Mouse (Mus musculus): Measurements from ENCODE around the gene Lgr5.

Gene Lgr5

DNA sequence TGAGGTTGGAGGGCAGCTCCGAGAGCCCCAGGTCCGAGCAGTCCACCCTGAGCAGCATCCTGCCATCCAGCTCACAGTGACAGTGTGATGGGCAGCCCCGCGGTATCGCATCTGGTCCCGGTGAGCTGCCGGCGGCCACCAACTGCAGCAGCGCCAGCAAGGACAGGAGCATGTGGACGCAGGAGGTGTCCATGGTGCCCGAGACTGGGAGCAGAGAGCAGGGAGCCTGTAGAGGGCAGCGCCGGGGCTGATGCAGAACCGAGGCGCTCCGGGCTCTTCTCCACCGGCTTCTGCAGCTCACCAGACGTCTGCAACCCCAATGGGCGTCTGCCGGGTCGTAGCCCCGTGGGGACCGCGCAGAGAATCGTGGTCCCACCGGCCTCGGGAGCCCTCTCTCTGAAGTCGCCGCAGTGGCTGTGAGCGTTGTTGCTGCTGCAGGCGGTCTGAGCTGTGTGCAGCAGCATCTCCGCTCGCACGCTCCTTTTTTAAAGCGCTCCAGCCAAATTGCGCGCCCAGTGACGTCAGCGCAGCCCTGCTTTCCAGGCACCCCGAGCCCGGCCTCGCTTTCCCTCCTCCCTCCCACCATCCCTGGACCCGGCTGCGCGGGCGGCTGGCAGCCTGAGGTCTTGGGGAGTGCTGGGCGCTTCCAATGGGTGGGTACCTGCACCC, at the start of gene Lgr5:
Gene Lgr5, minus strand, starts transcription at position 480 of the 669 bp plus-strand sequence.
- DNase-seq (ENCODE audit: extremely low read depth, insufficient read length, low spot score) = peak; percentile 13

DNA sequence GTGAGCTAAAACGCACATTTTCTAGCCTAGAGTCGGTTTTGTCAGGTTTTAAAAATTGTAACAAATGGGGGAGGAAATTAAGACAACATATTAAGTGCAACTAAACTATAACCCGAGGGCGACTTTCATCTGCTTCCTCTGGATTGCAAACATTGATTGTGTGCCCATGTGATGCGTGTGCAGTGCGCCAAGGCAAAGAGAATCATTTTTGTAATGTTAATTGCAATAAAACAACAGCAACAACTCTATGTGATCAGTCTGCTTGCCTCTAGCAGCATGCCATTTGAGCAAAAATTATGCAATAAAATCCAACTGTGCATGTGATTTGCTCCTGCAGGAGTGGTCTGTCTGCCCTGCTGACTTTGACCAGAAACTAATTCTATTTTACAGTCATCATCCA, 39.1 kb upstream of the Lgr5 start:
- DNase-seq (ENCODE audit: extremely low read depth, insufficient read length, low spot score) = no peak

DNA sequence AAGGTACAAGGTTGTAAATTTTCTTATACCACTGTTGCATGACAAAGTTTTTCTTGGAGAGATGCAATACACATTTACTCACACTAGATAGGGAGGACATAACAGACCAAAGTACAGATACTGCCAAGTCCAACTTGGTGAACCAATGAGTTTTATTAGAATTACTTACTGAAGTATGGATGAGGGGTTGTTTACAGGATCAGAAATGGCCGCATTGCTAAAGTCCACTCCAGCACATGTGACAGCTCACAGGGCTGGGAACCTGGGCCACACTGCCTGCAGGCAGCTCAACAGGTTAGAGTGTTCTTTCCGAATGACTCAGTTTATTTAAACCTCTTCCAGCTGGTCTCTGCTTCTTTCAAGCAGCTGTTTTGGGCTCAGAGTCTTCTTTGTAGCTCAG, 37.4 kb upstream of the Lgr5 start:
- DNase-seq (ENCODE audit: extremely low read depth, insufficient read length, low spot score) = no peak

DNA sequence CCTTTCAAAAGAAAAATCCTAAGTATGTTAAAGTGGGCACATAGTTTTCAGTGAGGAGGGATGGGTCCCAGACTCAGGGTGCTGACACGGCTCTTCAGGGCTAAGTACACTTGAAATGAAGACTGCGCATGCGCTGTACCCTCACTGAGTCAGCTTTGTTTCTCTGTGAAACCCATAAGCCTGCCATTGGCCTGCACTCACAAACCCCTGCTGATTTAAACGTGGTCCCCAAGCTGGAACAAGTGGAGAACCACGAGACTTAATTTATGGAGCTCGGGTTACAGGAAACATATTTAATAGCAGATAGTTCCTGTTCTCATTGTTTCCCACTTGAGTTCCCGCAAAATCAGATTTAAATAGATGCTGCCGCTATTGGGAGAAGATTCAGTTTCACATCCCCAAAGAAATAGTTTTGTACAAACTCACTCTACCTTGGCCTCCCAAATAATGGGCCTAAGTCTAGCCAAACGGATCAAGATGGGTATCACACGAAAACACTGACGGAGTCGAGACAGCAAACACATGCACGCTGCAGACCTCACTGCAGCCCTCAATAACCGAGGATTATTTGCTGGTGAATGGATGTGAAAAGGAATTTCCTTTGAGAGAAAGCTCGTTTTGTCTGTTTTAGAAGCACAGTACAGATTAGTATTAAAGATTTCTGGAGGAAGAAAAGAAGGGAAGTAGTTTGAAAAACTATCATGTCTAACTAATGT, 36.5 kb upstream of the Lgr5 start:
- no peak for DNase-seq (ENCODE audit: extremely low read depth, insufficient read length, low spot score)

DNA sequence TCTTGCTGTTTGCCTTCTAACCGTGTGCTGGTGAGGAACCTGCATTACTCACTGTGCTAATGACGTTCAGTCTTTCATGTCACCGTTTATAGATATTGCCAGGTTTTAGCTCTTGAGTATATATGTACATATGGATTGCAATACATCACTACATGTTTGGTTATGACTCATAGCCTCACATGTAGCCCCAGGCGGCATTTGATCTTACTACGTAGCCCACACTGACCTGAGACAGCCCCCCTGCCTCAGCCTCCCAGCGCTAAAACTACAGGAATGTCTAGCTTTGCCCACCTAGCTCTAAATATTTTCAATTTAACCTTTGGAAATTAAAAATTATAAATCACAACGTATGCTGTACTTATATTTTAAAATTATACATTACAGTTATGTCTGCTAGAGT, 35.9 kb upstream of the Lgr5 start:
- no peak for DNase-seq (ENCODE audit: extremely low read depth, insufficient read length, low spot score)

DNA sequence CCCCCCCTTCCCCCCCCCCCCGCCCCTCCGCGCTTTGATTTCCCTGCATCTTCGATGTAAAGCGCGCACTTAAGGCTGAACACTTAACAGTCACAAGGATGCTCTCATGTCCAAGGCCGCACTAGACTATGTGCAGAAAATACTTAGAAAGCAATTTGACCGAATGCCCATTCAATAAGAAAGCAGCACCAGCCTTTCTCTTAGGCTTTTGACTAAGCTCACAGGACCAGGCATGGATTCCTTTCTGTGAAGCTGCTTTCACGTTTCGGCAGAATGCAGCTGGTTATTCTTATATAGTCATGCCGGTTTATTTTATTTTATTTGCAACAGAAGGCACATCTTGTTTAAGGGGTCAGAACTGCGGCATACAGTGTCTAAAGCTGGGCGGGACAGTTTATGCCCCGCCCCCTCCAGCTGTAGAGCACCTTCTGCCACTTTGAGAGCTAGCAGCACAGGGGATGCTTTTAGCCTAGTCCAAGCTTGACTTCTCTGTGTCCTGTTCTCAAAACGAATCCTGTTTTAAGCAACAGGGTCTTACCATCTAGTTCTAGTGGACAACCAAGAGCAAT, 30.8 kb upstream of the Lgr5 start:
- DNase-seq (ENCODE audit: extremely low read depth, insufficient read length, low spot score) = no peak

DNA sequence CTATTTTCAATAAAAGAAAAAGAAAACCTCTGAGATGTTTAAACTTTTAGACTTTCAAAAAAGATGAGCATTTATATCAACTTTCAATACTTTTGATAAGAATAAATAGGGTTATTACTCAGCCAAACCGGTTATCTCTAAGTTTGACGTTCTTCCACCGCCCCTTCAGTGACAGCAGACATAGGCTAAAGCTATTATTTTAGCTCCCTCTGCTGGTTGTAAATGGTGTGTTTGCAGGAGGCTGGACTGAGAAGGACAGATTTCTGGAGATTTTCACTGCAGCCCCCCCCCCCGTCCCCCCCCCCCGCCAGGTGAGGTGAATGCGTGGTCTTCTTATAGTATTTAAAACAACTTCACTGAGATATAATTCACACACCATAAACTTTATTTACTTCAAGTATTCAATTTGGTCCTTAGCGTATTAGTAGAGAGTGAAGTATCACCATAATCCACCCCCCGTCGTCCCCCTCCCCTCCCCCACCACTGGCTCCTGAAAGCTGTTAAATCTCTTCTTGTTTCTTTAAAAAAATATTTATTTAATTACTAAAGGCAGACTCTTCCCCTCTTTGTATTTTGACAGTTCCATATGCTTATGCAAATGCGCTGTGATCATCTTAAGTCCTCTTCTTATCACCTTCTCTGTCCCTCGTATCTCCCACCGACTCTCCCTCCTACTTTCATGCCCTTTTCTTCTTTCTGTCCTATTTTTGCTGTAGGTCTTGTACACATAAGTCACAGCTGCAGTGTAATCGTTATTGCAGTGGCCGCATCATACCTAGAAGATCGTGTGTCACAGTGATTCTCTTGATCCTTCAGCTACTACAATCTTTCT, 30.1 kb upstream of the Lgr5 start:
- no peak for DNase-seq (ENCODE audit: extremely low read depth, insufficient read length, low spot score)

DNA sequence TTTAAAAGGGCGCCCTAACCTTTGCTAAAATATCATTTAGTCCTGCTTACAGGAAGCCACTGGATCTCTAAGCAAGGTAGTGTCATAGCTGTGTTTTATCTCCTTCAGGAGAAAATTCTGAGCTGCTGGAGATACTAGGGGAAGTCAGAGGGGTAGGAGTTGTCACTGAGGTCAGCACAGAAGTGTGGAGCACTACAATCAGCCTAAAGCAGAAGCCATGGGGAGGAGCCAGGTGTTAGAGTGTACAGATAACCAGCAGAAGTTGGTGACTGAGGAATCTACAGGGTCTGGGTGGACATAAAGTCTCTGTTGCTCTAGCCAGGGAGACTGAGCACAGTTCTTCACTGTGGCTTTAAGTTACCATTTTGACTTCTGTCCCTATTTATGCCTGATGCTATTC, 8.2 kb upstream of the Lgr5 start:
- no peak for DNase-seq (ENCODE audit: extremely low read depth, insufficient read length, low spot score)

DNA sequence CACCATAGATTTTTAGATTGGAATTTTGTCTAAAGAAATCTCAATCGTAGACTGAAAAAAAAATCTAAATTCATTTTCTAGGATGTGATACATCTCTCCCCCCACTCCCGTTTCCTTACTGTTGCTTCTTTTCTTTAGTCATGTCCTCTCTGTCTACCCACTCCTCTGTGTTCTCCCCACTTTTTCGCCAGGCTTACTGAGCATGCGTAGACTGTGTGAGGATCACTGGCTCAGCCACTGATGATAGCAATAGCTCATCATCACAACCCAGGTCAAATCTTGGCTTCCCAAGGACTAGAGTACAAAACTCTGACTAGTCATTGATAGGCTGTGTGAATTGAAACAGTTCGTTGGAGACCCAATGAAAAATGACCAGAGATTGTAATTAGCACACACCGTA, 6.1 kb upstream of the Lgr5 start:
- no peak for DNase-seq (ENCODE audit: extremely low read depth, insufficient read length, low spot score)

DNA sequence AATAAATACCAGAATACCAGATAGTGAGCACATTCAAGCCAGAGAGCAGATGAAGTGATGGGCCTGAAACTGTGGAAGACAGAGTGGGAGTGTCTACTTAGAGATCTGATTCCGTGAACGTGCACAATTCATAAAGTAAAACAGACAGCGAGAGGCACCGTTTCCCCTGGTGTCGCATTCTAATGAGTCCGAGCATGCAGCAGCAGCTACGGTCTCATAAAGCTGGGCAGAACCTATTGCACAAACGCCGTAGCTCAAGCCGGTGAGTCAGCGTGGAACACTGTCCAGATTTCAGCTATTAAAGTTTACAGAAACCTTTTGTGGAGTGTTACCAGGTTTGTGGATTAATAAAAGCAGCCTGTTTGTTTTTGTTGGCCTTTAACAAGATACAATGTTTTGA, 5.6 kb upstream of the Lgr5 start:
- peak; percentile 31 for DNase-seq (ENCODE audit: extremely low read depth, insufficient read length, low spot score)

DNA sequence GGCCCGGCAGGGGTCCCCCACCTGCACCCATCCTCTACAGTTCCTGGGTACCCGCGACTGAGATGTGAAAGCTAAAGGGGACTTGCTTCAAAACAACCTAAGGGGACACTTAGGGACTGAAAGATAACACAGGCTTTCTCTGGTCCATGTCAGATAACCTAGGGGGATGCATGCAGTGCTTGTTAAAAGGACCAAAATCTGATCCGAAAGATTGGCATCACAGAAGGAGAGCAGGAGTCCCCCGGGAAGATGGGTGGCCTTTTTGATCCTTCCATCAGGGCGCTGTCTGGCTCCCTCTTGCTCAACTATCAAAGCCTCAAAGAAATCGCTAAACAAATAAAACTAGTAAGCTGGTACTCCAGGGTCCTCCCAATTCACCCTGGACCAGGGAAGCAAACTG, 399 bp upstream of the Lgr5 start:
- DNase-seq (ENCODE audit: extremely low read depth, insufficient read length, low spot score) = no peak

DNA sequence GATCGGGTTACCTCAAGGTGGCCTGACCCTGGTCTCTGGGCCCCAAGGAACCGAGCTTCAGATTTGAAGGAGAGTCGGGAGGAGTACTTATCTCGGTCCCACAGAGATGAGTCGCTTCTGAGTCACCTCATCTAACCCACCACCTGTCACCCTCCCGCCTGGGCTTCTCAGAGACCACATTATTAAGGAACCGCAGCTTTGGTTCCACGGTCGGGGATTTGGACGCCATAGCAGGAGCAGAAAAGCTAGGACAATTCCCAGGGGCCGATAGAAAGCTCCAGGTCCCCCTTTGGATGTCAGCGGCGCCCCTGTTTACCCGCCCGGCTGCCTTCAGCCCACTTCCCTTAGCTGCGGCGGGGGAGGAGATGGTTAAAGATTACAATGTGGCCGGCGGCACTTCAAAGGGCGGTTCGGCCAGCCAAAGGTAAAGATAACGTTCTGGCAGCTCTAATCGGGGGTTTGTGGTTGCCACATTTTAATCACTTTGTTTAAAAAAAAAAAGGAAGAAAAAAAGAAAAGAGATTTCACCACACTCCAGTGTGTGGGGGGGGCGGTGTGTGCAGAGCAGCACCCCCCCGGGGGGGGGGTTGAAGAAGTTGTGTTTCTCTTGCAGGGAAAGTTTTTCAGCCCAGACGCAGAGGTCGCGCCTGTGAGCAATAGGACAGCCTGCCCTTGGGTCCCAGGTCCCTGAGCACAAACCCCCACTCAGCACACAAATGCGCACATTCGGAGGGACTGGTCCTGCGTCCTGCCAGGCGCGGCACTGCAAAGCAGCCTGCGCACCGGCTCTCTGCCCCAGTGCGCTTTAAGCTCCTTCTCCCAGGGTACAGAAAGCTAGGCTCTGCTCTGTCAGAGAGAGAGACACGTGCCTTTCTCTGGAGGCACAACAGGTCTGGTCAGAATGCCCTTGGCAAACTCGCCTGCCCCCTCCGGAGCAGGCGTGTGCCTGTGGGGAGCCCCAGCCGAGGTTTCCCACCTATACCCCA, 1.0 kb downstream of the Lgr5 start:
- peak; percentile 7 for DNase-seq (ENCODE audit: extremely low read depth, insufficient read length, low spot score)

DNA sequence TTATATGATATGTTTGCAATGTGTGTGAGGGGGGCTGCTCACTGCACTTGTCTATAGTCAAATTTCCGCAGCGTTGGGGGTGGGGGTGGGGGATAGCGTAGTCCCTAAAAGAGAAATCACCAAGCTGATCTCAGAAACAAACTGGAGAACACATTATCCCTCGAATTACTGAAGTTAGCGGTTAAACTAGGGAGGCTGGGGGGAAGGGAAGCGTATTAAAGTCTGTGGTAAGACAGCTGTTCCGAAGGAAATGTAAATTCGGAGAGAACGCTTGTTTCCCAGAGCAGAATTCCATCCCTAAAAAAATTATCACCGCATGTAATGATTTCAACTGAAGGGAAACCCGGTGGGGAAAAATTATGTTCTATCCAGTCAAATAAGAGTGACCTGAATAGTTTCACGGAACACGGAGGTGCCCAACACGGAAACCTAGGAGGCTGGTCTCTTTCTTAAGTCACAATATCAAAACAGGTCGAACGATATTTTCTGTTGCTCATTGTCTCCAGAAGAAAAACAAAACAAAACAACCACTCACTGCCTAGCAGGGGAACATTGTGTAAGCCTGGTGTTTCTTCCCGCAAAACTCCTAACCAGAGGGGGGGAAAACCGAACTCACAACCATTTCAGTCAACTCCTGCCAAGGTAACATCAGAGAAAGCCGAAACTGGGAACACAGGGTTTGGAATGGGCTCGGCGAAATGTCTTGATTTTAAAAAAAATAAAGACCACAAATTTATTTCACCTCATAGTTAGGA, 1.9 kb downstream of the Lgr5 start:
- DNase-seq (ENCODE audit: extremely low read depth, insufficient read length, low spot score) = no peak

DNA sequence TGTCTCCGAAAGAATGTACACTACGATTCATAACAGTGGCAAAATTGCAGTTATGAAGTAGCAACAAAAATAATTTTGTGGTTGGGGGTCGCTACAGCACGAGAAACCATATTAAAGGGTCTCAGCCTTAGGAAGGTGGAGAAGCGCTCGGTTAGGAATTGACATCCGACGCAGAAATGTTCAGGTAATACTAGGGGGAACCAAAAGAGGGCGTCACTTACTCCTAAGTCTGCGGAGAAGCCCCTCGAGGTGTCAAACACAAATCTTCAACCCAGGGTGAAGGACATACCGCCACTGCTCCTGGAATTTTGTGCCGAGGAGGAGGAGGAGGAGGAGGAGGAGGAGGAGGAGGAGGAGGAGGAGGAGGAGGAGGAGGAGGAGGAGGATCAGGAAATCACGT, 2.9 kb downstream of the Lgr5 start:
- no peak for DNase-seq (ENCODE audit: extremely low read depth, insufficient read length, low spot score)

DNA sequence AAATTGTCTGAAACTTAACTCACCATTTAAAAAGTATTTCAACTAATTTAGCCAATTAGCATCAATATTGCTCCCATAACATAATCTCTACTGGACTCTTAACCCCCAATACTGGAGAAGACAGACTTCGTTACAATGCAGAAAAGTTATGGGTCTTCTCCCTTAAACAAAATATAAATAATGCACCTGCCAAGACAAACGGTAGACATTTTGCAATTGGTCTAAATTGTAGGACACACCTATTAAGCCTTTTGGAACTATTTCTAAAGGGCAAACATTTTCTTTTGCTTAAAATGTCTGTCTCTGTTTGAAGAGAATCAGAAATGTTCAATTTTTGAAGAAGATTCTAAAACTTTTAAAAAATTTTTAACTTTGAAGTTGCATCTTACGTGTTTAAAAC, 4.5 kb downstream of the Lgr5 start:
- no peak for DNase-seq (ENCODE audit: extremely low read depth, insufficient read length, low spot score)

DNA sequence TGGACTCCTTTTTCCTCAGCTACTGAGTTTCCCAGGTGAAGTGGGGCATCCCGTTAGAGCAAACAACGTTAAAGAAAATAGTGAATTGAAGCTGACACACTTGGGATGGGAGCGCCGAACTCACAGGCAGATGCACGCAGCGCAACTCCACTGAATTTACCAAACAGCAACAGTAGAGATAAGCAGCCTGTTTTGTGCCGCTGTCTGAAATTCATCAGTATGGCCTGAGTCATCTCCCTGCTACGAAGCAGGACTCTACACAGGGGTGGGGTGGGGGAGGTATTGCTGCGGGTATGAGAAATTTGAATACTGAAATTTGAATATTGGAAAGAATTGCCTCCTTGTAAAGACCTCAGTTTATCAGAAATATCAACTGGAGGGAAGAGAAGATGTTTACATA, 5.6 kb downstream of the Lgr5 start:
- DNase-seq (ENCODE audit: extremely low read depth, insufficient read length, low spot score) = no peak

DNA sequence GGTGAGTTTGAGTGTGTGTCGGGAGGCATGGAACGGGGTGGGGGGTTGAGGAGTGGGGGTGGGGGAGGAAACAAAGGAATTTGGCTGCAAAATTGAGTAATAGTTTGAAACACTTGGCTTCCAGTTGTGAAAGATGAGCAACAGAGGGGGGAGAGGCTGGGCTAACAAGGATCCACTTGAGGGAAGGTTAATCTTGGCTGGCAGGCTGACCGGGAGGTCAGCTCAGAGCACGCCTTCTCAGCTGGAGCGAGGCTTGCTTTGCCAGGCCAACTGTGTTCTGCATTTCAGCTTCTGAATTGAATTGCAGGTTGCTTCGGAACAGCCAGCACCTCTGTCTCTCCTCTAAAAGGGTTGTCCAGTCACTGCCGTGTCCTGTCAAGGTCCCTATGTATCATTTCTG, 8.1 kb downstream of the Lgr5 start:
- no peak for DNase-seq (ENCODE audit: extremely low read depth, insufficient read length, low spot score)

DNA sequence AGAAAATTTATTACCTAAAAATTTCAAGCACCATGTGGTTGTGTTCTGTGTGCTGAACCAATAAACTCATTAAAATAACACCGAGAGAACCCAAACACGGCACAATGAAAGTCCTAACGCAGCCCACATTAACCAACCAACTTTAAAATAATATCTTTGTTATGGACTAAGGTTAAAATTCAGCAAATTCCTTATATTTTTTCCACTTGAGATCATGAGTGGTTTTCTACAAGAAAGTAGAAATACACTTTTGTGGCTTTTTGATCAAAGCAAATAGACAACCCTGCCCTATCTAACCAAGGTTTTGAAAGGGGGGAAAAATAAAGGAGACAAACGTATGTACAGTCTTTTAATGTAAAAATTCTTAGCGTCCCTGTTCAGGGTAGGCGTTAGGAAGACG, 8.5 kb downstream of the Lgr5 start:
- no peak for DNase-seq (ENCODE audit: extremely low read depth, insufficient read length, low spot score)

DNA sequence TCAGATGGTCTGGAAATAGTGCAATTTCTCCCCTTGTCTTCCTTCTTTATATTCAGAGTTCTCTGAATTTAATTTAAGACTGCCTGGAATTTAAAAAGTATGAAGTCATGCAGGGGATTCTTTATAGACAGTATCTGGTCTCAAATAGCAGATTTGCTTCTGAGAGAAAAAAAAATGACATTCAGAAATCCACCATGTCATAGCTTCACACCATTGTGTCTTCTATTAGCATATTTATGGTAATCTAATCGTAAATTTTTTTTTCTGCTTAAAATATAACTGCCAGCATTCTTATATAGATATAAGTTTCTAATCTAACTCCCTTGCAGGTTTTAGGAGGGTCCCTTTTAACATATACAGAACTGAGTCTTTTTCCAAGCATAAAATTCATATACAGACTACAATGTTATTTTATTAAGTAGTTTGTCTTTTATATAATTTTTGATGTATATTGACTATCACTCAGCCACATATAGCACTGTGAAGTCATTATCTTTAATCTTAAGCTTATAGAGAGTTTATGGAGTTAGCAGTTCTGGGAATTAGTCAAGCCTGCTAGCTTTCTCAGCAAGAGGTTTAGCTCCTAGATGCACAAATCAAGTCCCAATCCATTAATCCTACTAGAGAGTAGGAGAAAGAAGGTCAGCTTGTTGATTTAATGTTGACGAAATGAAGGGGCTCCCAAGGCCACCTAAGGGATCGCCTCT, 15.7 kb downstream of the Lgr5 start:
- no peak for DNase-seq (ENCODE audit: extremely low read depth, insufficient read length, low spot score)

Data from 3134 (cell line).